Mouse (Mus musculus) bone marrow, adult 2 months (tissue): ENCODE data around the gene Nynrin.

Source experiments
- CTCF ChIP-seq: fragments of 200-500 bp; IDR thresholded peaks from 2 replicates; pipeline ENCODE4 v1.5.1; 2011; ENCODE audit warnings: low read length, control low read depth; ENCODE audit not compliant: control insufficient read depth, insufficient read depth
- POLR2A ChIP-seq: fragments of 200-500 bp; IDR thresholded peaks from 2 replicates; pipeline ENCODE4 v1.6.1; 2011; ENCODE audit warnings: low read depth, mild to moderate bottlenecking, control low read depth, low read length, borderline replicate concordance; ENCODE audit not compliant: control insufficient read depth

DNA sequence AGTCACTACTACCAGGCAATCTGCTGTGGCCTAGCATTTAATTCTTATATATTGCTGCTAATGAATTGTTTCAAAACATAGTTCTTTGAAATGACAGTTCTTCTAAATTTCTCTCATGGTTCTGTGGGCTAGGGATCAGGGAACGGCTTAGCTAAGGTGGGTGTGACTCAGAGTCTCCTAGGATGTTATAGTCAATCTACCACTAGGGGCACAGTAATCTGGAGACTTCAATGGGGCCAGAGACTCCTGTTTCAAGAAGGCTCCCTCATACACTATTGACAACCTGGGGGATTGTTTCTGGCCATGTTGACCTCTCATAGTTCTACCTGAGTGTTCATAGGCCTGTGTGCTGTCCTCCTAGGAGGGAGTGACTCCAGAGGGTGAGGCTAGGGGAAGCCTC is 51.7 kb downstream of the Nynrin start:
- no peak for TF ChIP-seq CTCF
- TF ChIP-seq POLR2A: no peak
